Mouse (Mus musculus): Measurements from ENCODE around the gene Cd63. TPM values are rescaled to one million over a fixed set of nuclear protein-coding genes. Genes with fewer than 3 reads are reported as not detected.

Cd63 gene
- polyA plus RNA-seq, 1 experiment, result not detected

- 11% methylated on average over 2 of the region's 2 CpGs for WGBS
- TF ChIP-seq CTCF (IDR thresholded peaks at IDR 0.05; ENCODE audit: insufficient read depth, low read depth, low read length) (no peak), POLR2A (IDR thresholded peaks at IDR 0.05; ENCODE audit: insufficient read depth, low read depth, low read length) (no peak)
- H3K4me3 ChIP-seq (ENCODE audit: insufficient read depth, low read depth, low read length), result 0 out of 2 replicates have a peak overlapping the region, but pooled peaks have one; percentile 15
- H3K4me1 ChIP-seq (ENCODE audit: control insufficient read depth, insufficient read depth, low read length), result peaks cover 17% of the 10 kb centered on the region
- H3K27ac ChIP-seq (ENCODE audit: insufficient read depth, low read depth, low read length), result no peak overlapping the region
Measured at GRCm38 (mm10) chr10:128889846-128890245, 10.9 kb upstream of the Cd63 start.

DNA sequence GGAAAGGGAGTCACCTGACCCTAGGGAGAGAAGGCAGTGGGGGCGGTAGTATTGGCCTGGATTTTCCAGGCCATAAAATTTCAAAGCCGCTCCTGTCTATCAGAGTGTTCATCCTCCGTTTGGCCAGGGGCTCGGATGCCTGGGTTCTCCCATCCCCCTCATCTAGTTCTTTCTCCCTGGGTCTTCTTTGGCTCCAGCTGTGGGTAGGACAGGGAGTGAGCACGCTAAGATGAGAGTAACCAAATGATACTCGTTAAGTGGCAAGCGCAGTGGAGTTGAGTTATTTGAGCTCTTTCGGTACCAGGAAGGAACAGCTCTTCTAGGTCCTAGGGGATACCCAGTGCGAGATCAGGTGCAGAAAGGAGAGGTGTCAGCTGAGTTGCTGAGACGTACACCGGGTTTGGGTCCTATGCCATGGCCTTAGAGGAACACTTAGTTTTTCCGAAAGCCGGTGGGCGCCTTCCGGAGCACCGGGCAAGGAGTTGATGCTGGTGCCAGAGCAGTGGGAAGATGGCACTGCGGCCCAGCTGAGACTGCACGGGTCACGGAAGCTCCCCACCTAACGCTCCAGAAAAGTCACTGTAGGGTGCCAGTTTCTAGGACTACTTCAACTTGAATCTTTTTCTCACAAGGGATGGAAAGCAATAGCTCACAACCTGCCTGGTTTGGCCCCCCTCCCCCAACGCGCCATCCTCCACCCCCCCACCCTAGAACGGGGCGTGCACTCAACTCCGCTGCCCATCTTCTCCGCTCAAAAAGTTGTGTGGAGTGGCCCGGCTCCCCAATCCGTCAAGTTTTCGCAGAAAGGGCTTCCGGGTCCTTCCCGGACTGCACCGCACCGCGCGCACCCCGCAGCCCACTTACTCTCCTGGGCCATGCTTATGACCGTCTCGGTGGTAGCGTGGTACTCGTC lies 10.2 kb upstream of the Cd63 start:
- peak overlapping the region; percentile 19; the same call in 1 of the 2 replicates for H3K27ac ChIP-seq (ENCODE audit: insufficient read depth, low read depth, low read length)
- H3K4me1 ChIP-seq (ENCODE audit: control insufficient read depth, insufficient read depth, low read length), result peaks cover 17% of the 10 kb centered on the region
- WGBS, result under 1% methylated on average over 40 of the region's 40 CpGs
- H3K4me3 ChIP-seq (ENCODE audit: insufficient read depth, low read depth, low read length), result peak overlapping the region; percentile 86
- TF ChIP-seq POLR2A (IDR thresholded peaks at IDR 0.05; ENCODE audit: insufficient read depth, low read depth, low read length) (no peak), CTCF (IDR thresholded peaks at IDR 0.05; ENCODE audit: insufficient read depth, low read depth, low read length) (no peak)

DNA sequence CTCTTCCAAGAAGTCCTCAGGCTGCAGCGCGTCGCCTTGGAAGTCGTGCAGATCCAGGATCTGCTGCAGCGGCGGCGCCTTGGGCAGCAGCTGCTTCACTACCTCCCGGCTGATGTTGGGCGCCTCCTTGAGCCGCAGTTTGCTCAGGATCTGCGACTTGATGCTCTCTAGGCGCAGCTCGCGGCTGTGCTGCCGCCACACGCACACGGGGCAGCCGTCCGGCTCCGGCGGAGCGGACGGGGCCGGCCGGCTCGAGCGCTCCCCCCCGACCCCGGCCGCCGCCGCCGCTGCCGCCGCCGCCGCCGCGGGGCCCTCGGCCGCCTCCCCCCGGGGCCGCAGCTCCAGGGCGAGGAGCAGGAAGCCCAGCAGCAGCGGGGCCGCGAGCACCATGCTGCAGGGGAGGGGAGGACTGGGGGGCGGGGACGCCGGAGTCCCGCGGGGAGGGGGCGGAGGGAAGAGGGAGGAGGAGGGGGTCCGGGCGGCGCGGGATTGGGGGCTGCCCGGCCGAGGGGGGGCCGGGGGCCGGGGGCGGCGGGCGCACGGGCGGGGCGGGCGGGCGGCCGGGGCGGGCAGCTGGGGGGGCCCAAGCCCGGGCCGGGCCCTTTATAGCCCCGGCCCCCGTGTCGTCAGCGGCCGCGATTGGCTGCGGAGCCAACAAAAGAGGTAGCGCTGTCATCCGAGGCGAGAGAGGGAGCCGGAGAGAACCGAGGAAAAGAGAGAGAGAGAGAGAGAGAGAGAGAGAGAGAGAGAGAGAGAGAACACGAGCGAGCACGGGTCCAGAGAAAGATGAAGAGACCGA lies 9.3 kb upstream of the Cd63 start, which contains the start of gene Gdf11:
Gene Gdf11 (minus strand): TSS at position 423 of the 799 bp plus-strand sequence.
- under 1% methylated on average over 50 of the region's 89 CpGs for WGBS
- TF ChIP-seq CTCF (IDR thresholded peaks at IDR 0.05; ENCODE audit: insufficient read depth, low read depth, low read length) (no peak), POLR2A (IDR thresholded peaks at IDR 0.05; ENCODE audit: insufficient read depth, low read depth, low read length) (peak; percentile 53)
- Histone ChIP-seq H3K4me1 (ENCODE audit: control insufficient read depth, insufficient read depth, low read length) (peaks cover 24% of the 10 kb centered on the region), H3K27ac (ENCODE audit: insufficient read depth, low read depth, low read length) (peak within 1 kb of the TSS; percentile 19; the same call in 1 of the 2 replicates), H3K4me3 (ENCODE audit: insufficient read depth, low read depth, low read length) (peak within 1 kb of the TSS; percentile 86)

- no peak overlapping the region for H3K27ac ChIP-seq (ENCODE audit: insufficient read depth, low read depth, low read length)
- H3K4me1 ChIP-seq (ENCODE audit: control insufficient read depth, insufficient read depth, low read length), result peaks cover 24% of the 10 kb centered on the region
- H3K4me3 ChIP-seq (ENCODE audit: insufficient read depth, low read depth, low read length), result peak overlapping the region; percentile 63
- 7% methylated on average over 9 of the region's 9 CpGs for WGBS
- no peak for TF ChIP-seq POLR2A (IDR thresholded peaks at IDR 0.05; ENCODE audit: insufficient read depth, low read depth, low read length)
- TF ChIP-seq CTCF (IDR thresholded peaks at IDR 0.05; ENCODE audit: insufficient read depth, low read depth, low read length), result no peak
Measured at GRCm38 (mm10) chr10:128892246-128892645, 8.5 kb upstream of the Cd63 start.

DNA sequence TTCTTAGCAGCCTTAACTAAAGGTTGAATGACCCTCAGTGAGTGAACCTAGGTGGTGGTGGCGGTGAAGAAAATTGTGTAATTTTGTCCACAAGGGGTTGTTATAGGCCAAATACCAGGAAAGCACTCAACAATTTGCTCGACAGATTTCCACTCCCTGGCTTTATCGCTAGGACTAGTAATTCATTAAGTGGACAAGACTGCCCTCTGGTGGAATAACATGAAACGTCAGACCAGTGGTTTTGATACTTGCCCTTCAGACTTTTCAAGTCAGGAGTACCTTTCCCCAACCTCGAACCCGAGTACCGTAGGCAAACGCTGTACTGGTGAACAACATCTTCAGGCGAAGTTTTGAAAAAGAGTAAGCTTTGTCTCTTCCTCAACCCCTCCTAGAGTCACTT lies 5.4 kb upstream of the Cd63 start:
- TF ChIP-seq CTCF (IDR thresholded peaks at IDR 0.05; ENCODE audit: insufficient read depth, low read depth, low read length) (no peak), POLR2A (IDR thresholded peaks at IDR 0.05; ENCODE audit: insufficient read depth, low read depth, low read length) (no peak)
- no peak overlapping the region for H3K4me3 ChIP-seq (ENCODE audit: insufficient read depth, low read depth, low read length)
- under 1% methylated on average over 9 of the region's 9 CpGs for WGBS
- H3K4me1 ChIP-seq (ENCODE audit: control insufficient read depth, insufficient read depth, low read length), result peaks cover 15% of the 10 kb centered on the region
- no peak overlapping the region for H3K27ac ChIP-seq (ENCODE audit: insufficient read depth, low read depth, low read length)

GRCm38 (mm10) chr10:128895952-128896693 lies 4.7 kb upstream of the Cd63 start:
- TF ChIP-seq POLR2A (IDR thresholded peaks at IDR 0.05; ENCODE audit: insufficient read depth, low read depth, low read length), result no peak
- no peak for TF ChIP-seq CTCF (IDR thresholded peaks at IDR 0.05; ENCODE audit: insufficient read depth, low read depth, low read length)
- peak overlapping the region; percentile 15; the same call in 1 of the 2 replicates for H3K4me3 ChIP-seq (ENCODE audit: insufficient read depth, low read depth, low read length)
- 6% methylated on average over 17 of the region's 17 CpGs for WGBS
- peaks cover 10% of the 10 kb centered on the region for H3K4me1 ChIP-seq (ENCODE audit: control insufficient read depth, insufficient read depth, low read length)
- no peak overlapping the region for H3K27ac ChIP-seq (ENCODE audit: insufficient read depth, low read depth, low read length)

GRCm38 (mm10) chr10:128896807-128897206 lies 4.0 kb upstream of the Cd63 start:
- Histone ChIP-seq H3K4me3 (ENCODE audit: insufficient read depth, low read depth, low read length) (no peak overlapping the region), H3K4me1 (ENCODE audit: control insufficient read depth, insufficient read depth, low read length) (peaks cover 9% of the 10 kb centered on the region), H3K27ac (ENCODE audit: insufficient read depth, low read depth, low read length) (no peak overlapping the region)
- WGBS, result 0% methylated on average over 1 of the region's 1 CpGs
- no peak for TF ChIP-seq POLR2A (IDR thresholded peaks at IDR 0.05; ENCODE audit: insufficient read depth, low read depth, low read length)
- no peak for TF ChIP-seq CTCF (IDR thresholded peaks at IDR 0.05; ENCODE audit: insufficient read depth, low read depth, low read length)

- H3K27ac ChIP-seq (ENCODE audit: insufficient read depth, low read depth, low read length), result no peak overlapping the region
- TF ChIP-seq CTCF (IDR thresholded peaks at IDR 0.05; ENCODE audit: insufficient read depth, low read depth, low read length), result no peak
- TF ChIP-seq POLR2A (IDR thresholded peaks at IDR 0.05; ENCODE audit: insufficient read depth, low read depth, low read length), result no peak
- no peak overlapping the region for H3K4me3 ChIP-seq (ENCODE audit: insufficient read depth, low read depth, low read length)
- peaks cover 7% of the 10 kb centered on the region for H3K4me1 ChIP-seq (ENCODE audit: control insufficient read depth, insufficient read depth, low read length)
- WGBS, result 7% methylated on average over 1 of the region's 1 CpGs
Measured at GRCm38 (mm10) chr10:128897501-128897900, 3.3 kb upstream of the Cd63 start.
